Mouse (Mus musculus): Measurements from ENCODE around the gene Olfr1102. TPM values are rescaled to one million over a fixed set of nuclear protein-coding genes. Genes with fewer than 3 reads are reported as not detected.

The Olfr1102 gene
- total RNA-seq (2012; rRNA removed) = not detected in 2 replicates

DNA sequence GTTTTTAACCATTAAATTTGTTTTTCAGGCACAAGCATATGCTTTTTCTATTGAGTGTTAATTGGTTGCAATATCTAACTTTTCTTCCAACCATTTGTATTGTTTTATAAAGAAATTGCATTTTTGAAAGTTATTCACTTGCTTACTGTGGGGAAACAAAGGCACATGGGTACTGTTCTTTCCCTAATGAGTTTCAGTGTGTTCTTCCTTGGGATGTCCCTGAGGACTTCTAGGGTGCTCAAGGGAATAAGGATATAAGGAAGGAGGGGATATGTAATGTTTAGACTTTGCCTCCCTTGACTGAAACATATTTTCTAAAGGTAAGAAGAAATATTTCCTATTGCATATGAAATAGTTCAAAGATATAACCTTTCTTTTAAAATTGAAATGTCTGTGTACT lies at the start of gene Olfr1102:
TSS of gene Olfr1102 (plus strand) at position 301 of the 400 bp plus-strand sequence.
- Histone ChIP-seq H3K4me3 (ENCODE audit: insufficient read depth in 1 of 2, low read depth in 1 of 2, low read length in 2 of 2, poor library complexity in 1 of 2, severe bottlenecking in 1 of 2) (no peak within 1 kb of the TSS), H3K9ac (ENCODE audit: insufficient read depth, low read depth, low read length, poor library complexity, severe bottlenecking) (no peak within 1 kb of the TSS), H3K36me3 (ENCODE audit: control insufficient read depth, insufficient read depth, low read length, poor library complexity, severe bottlenecking) (no peaks in the 10 kb centered on the region), H3K4me1 (ENCODE audit: control insufficient read depth in 2 of 2, insufficient read depth in 2 of 2, low read length in 2 of 2, poor library complexity in 1 of 2) (no peaks in the 10 kb centered on the region), H3K9me3 (ENCODE audit: control insufficient read depth, insufficient read depth, low read depth, low read length) (no peaks in the 10 kb centered on the region), H3K27ac (ENCODE audit: insufficient read depth, low read depth, low read length, poor library complexity, severe bottlenecking) (no peak within 1 kb of the TSS)
- no peak for DNase-seq (ENCODE audit: low read depth, low spot score)
- in situ Hi-C loops (cut with MboI; ENCODE audit: low sequenced_read_pairs in 2 of 2, unreplicated experiment in 2 of 2) = no loop called here
- TF ChIP-seq HCFC1 (IDR thresholded peaks at IDR 0.05; ENCODE audit: borderline replicate concordance, insufficient read depth, low read length) (no peak), CHD2 (IDR thresholded peaks at IDR 0.05; ENCODE audit: low read depth, low read length) (no peak), ZC3H11A (IDR thresholded peaks at IDR 0.05; ENCODE audit: borderline replicate concordance, low read depth, low read length) (no peak)

DNA sequence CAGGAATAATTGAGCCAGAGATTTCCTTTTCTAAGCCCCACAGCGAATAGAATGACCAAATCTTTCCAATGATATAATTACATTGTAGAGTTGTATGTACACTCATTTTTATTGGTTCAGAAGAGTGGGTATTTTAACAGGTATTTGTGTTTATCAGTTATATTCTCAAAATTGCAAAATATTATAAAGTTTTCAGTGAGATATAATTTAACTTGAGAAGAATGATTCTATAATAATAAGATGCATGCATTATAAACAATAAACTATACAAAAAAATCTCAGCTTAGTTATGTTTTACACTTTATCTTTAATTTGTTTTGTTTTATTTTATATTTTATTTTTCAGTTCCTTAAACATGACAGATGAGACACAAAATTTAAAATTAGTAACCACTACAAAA lies 37.6 kb upstream of the Olfr1102 start, which contains the start of gene Olfr1099:
TSS of gene Olfr1099 (minus strand) at position 101 of the 400 bp plus-strand sequence.
- Histone ChIP-seq H3K4me1 (ENCODE audit: control insufficient read depth in 2 of 2, insufficient read depth in 2 of 2, low read length in 2 of 2, poor library complexity in 1 of 2) (no peaks in the 10 kb centered on the region), H3K9me3 (ENCODE audit: control insufficient read depth, insufficient read depth, low read depth, low read length) (no peaks in the 10 kb centered on the region), H3K36me3 (ENCODE audit: control insufficient read depth, insufficient read depth, low read length, poor library complexity, severe bottlenecking) (no peaks in the 10 kb centered on the region), H3K9ac (ENCODE audit: insufficient read depth, low read depth, low read length, poor library complexity, severe bottlenecking) (no peak within 1 kb of the TSS), H3K27ac (ENCODE audit: insufficient read depth, low read depth, low read length, poor library complexity, severe bottlenecking) (no peak within 1 kb of the TSS), H3K4me3 (ENCODE audit: insufficient read depth in 1 of 2, low read depth in 1 of 2, low read length in 2 of 2, poor library complexity in 1 of 2, severe bottlenecking in 1 of 2) (no peak within 1 kb of the TSS)
- no peak for DNase-seq (ENCODE audit: low read depth, low spot score)
- TF ChIP-seq CHD2 (IDR thresholded peaks at IDR 0.05; ENCODE audit: low read depth, low read length) = no peak
- no peak for TF ChIP-seq MAFK (IDR thresholded peaks at IDR 0.05; ENCODE audit: insufficient read depth, low read depth, low read length)
- TF ChIP-seq ZC3H11A (IDR thresholded peaks at IDR 0.05; ENCODE audit: borderline replicate concordance, low read depth, low read length) = no peak
- TF ChIP-seq HCFC1 (IDR thresholded peaks at IDR 0.05; ENCODE audit: borderline replicate concordance, insufficient read depth, low read length) = no peak
- no peak for TF ChIP-seq ZNF384 (IDR thresholded peaks at IDR 0.05; ENCODE audit: low read depth, low read length)
- in situ Hi-C loops (cut with MboI; ENCODE audit: low sequenced_read_pairs in 2 of 2, unreplicated experiment in 2 of 2) = no loop called here

DNA sequence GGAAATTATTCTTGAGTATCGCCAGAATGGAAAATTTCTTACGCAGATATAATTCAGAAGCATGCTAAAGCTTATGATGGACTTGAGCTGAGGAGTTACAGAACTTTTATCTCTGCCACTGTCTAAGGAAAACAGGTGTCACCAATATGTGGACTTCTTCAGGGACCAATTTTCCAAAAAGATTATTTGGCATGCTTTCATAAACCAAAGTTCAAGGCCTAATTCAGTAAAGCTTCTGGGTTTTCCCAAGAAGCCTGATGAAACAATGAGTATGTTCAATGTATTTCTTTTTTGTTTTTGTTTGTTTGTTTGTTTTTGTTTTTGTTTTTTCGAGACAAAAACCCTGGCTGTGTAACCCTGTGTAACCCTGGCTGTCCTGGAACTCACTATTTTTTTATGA lies 18.3 kb upstream of the Olfr1102 start, which contains the start of gene Olfr1100:
TSS of gene Olfr1100 (minus strand) at position 101 of the 400 bp plus-strand sequence.
- H3K27ac ChIP-seq (ENCODE audit: insufficient read depth, low read depth, low read length, poor library complexity, severe bottlenecking) = no peak within 1 kb of the TSS
- DNase-seq (ENCODE audit: low read depth, low spot score) = no peak
- in situ Hi-C loops (cut with MboI; ENCODE audit: low sequenced_read_pairs in 2 of 2, unreplicated experiment in 2 of 2) = no loop called here
- no peak within 1 kb of the TSS for H3K9ac ChIP-seq (ENCODE audit: insufficient read depth, low read depth, low read length, poor library complexity, severe bottlenecking)
- TF ChIP-seq ZC3H11A (IDR thresholded peaks at IDR 0.05; ENCODE audit: borderline replicate concordance, low read depth, low read length) (no peak), CHD2 (IDR thresholded peaks at IDR 0.05; ENCODE audit: low read depth, low read length) (no peak), HCFC1 (IDR thresholded peaks at IDR 0.05; ENCODE audit: borderline replicate concordance, insufficient read depth, low read length) (no peak), MAFK (IDR thresholded peaks at IDR 0.05; ENCODE audit: insufficient read depth, low read depth, low read length) (no peak), ZNF384 (IDR thresholded peaks at IDR 0.05; ENCODE audit: low read depth, low read length) (no peak)
- no peaks in the 10 kb centered on the region for H3K9me3 ChIP-seq (ENCODE audit: control insufficient read depth, insufficient read depth, low read depth, low read length)
- no peak within 1 kb of the TSS for H3K4me3 ChIP-seq (ENCODE audit: insufficient read depth in 1 of 2, low read depth in 1 of 2, low read length in 2 of 2, poor library complexity in 1 of 2, severe bottlenecking in 1 of 2)
- H3K4me1 ChIP-seq (ENCODE audit: control insufficient read depth in 2 of 2, insufficient read depth in 2 of 2, low read length in 2 of 2, poor library complexity in 1 of 2) = no peaks in the 10 kb centered on the region
- no peaks in the 10 kb centered on the region for H3K36me3 ChIP-seq (ENCODE audit: control insufficient read depth, insufficient read depth, low read length, poor library complexity, severe bottlenecking)

DNA sequence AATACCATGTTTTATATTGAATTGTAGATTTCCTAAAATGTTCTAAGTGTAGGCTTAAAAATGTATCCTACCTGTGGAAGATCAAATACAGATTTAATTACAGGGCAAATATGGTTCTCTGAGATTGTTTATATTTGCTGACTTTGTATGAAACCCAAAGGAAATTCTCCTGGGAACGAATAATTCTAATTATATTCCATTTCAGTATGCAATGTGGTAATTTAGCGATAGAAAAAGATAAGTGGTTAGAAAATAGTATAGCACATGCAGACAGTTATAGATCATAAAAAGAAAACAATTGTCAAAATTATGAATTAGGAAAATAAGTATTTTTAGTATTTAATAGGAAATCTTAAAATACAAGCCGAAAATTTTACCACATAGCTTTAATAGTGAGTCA lies 7.1 kb upstream of the Olfr1102 start, which contains the start of gene Olfr1101:
TSS of gene Olfr1101 (minus strand) at position 101 of the 400 bp plus-strand sequence.
- Histone ChIP-seq H3K27ac (ENCODE audit: insufficient read depth, low read depth, low read length, poor library complexity, severe bottlenecking) (no peak within 1 kb of the TSS), H3K9me3 (ENCODE audit: control insufficient read depth, insufficient read depth, low read depth, low read length) (no peaks in the 10 kb centered on the region), H3K4me3 (ENCODE audit: insufficient read depth in 1 of 2, low read depth in 1 of 2, low read length in 2 of 2, poor library complexity in 1 of 2, severe bottlenecking in 1 of 2) (no peak within 1 kb of the TSS), H3K36me3 (ENCODE audit: control insufficient read depth, insufficient read depth, low read length, poor library complexity, severe bottlenecking) (no peaks in the 10 kb centered on the region), H3K4me1 (ENCODE audit: control insufficient read depth in 2 of 2, insufficient read depth in 2 of 2, low read length in 2 of 2, poor library complexity in 1 of 2) (no peaks in the 10 kb centered on the region), H3K9ac (ENCODE audit: insufficient read depth, low read depth, low read length, poor library complexity, severe bottlenecking) (no peak within 1 kb of the TSS)
- no peak for DNase-seq (ENCODE audit: low read depth, low spot score)
- no peak for TF ChIP-seq MAFK (IDR thresholded peaks at IDR 0.05; ENCODE audit: insufficient read depth, low read depth, low read length)
- no peak for TF ChIP-seq HCFC1 (IDR thresholded peaks at IDR 0.05; ENCODE audit: borderline replicate concordance, insufficient read depth, low read length)
- TF ChIP-seq CHD2 (IDR thresholded peaks at IDR 0.05; ENCODE audit: low read depth, low read length) = no peak
- no peak for TF ChIP-seq ZC3H11A (IDR thresholded peaks at IDR 0.05; ENCODE audit: borderline replicate concordance, low read depth, low read length)
- TF ChIP-seq ZNF384 (IDR thresholded peaks at IDR 0.05; ENCODE audit: low read depth, low read length) = no peak
- in situ Hi-C loops (cut with MboI; ENCODE audit: low sequenced_read_pairs in 2 of 2, unreplicated experiment in 2 of 2) = no loop called here

DNA sequence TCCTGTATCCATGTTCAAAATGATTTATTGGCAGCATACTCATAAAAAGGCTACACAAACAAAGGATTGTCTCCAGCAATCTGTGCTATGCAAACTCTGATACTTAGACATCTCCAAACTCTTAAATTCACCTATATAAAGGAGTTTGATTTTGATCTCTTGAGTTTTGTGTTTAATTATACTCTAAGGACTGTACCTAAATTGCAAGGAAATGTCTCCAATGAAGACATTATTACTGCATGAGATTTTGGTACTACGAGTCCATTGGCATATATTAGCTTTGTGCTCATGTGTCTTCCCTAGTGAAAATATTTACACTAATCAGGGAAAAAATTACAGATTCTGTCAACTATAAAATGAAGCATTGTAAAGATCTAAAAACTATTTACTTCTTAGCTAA lies 28.8 kb downstream of the Olfr1102 start, which contains the start of gene Olfr1104:
TSS of gene Olfr1104 (minus strand) at position 101 of the 400 bp plus-strand sequence.
- Histone ChIP-seq H3K27ac (ENCODE audit: insufficient read depth, low read depth, low read length, poor library complexity, severe bottlenecking) (no peak within 1 kb of the TSS), H3K4me3 (ENCODE audit: insufficient read depth in 1 of 2, low read depth in 1 of 2, low read length in 2 of 2, poor library complexity in 1 of 2, severe bottlenecking in 1 of 2) (no peak within 1 kb of the TSS), H3K9me3 (ENCODE audit: control insufficient read depth, insufficient read depth, low read depth, low read length) (no peaks in the 10 kb centered on the region), H3K36me3 (ENCODE audit: control insufficient read depth, insufficient read depth, low read length, poor library complexity, severe bottlenecking) (no peaks in the 10 kb centered on the region), H3K4me1 (ENCODE audit: control insufficient read depth in 2 of 2, insufficient read depth in 2 of 2, low read length in 2 of 2, poor library complexity in 1 of 2) (no peaks in the 10 kb centered on the region), H3K9ac (ENCODE audit: insufficient read depth, low read depth, low read length, poor library complexity, severe bottlenecking) (no peak within 1 kb of the TSS)
- in situ Hi-C loops (cut with MboI; ENCODE audit: low sequenced_read_pairs in 2 of 2, unreplicated experiment in 2 of 2) = no loop called here
- no peak for DNase-seq (ENCODE audit: low read depth, low spot score)
- TF ChIP-seq MAFK (IDR thresholded peaks at IDR 0.05; ENCODE audit: insufficient read depth, low read depth, low read length) (no peak), HCFC1 (IDR thresholded peaks at IDR 0.05; ENCODE audit: borderline replicate concordance, insufficient read depth, low read length) (no peak), ZC3H11A (IDR thresholded peaks at IDR 0.05; ENCODE audit: borderline replicate concordance, low read depth, low read length) (no peak), ZNF384 (IDR thresholded peaks at IDR 0.05; ENCODE audit: low read depth, low read length) (no peak), CHD2 (IDR thresholded peaks at IDR 0.05; ENCODE audit: low read depth, low read length) (no peak)
